Mouse (Mus musculus): Measurements from ENCODE around the gene Ndufaf2.

The Ndufaf2 gene

GRCm38 (mm10) chr13:107962741-107963140, 195.7 kb downstream of the Ndufaf2 start:
- no peak for DNase-seq (ENCODE audit: low read depth, low spot score)

DNA sequence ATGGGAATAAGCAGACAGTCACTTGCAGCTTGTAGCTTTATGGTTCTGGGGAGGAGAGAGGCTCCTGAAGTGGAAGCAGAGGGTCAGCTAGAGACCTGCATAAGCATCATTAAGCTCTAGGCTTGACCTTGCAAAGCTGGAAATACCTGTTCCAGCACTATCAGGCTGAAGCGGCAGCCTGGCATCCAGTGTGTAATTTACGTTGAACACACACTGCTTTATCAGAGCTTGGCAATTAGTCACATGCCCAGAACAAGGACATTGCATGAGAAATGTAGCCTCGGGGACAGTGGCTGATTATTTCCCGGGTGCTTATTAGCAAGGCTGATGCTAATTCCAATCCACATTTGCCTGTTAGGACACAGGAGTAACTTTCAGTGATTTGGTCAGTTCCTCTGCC, 196.5 kb downstream of the Ndufaf2 start:
- DNase-seq (ENCODE audit: low read depth, low spot score), result no peak

DNA sequence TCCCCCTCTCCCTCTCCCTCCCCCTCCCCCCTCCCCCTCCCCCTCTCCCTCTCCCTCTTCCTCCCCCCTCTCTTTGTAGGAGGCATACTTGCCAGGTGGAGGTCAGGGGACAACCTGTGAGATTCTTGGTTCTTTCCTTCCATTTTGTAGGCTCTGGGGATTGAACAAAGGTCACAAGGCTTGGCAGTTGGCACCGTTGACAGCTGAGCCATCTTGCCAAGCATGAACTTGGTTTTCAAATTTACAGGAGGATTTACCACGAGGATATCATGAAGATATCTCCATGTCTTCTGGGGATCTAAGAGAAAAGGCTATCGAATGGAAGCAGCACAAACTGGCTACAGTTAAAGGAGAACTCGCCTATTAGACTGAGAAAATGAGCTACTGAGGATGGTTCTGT, 196.9 kb downstream of the Ndufaf2 start:
- DNase-seq (ENCODE audit: low read depth, low spot score), result no peak

DNA sequence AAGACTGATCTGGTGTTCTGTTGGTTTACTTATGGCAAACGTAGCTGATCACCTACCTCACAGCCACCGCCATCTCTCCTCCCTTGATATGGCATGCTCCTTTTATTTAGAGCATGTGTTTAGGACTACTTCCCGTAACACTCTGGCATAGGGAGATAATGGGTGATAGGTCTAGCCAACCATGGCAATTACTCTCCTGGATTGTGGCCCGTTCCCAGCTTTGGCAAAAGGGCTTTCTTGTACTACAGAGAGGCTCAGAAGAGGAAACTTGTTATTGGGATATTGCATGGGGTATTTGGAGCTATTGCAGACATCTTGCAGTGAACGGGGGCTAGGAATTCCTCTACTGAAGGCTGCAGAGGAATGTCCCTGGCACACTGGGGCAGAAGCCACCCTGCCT, 197.9 kb downstream of the Ndufaf2 start:
- no peak for DNase-seq (ENCODE audit: low read depth, low spot score)

- no peak for DNase-seq (ENCODE audit: low read depth, low spot score)
Observed at GRCm38 (mm10) chr13:107959891-107960290, 198.5 kb downstream of the Ndufaf2 start.

DNA sequence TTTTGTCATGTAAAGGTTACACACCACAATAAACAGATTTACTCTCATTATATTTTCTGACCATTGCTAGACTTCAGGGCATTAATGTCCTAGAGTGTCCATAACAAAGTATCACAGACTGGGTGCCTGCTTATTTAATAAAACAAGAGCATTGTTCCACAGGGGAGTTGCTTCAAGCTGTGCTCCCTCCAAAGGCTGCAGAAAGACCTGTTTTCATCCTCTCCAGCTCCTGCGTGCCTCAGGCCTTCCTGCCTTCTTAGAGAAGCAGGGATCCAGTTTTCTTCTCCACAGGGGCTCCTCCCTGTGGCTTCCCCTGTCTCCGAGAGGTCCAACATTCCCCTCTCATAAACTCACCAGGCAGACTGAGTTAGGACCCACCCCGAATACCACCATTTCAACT, 202.2 kb downstream of the Ndufaf2 start:
- DNase-seq (ENCODE audit: low read depth, low spot score), result no peak

GRCm38 (mm10) chr13:107955327-107956110, 202.9 kb downstream of the Ndufaf2 start:
- no peak for DNase-seq (ENCODE audit: low read depth, low spot score)

- no peak for DNase-seq (ENCODE audit: low read depth, low spot score)
Observed at GRCm38 (mm10) chr13:107954445-107955261, 203.8 kb downstream of the Ndufaf2 start.

GRCm38 (mm10) chr13:107954100-107954444, 204.4 kb downstream of the Ndufaf2 start:
- no peak for DNase-seq (ENCODE audit: low read depth, low spot score)

Data from retina, adult 2 months (tissue).